In genomic region chr6:125640486-125640885, GRCm38 (mm10) we compare ENCODE assay signal across 30 mouse cellular contexts. TPM values are rescaled to one million over a fixed set of nuclear protein-coding genes. Genes with fewer than 3 reads are reported as not detected.
DNase-seq lines count a peak whose midpoint lies in the region; ATAC-seq lines count a peak whose summit lies in the region.
"Had no signal": no experiment of that assay in that cellular context is flagged by ENCODE, and none has a peak within 500 bp of the region (broad histone marks: within the 10 kb centered on the region; RNA-seq: fewer than 3 reads in every experiment).

No protein-coding gene starts in this region.

- ATAC-seq in intestine, embryonic 16.5 days = peak; percentile 81
- no peak for ATAC-seq in hindbrain, embryonic 14.5 days (ENCODE audit: low FRiP score)
- ATAC-seq in forebrain, embryonic 11.5 days (replicated peaks; ENCODE audit: low FRiP score) = no peak
- ATAC-seq: forebrain, embryonic 16.5 days; hindbrain, embryonic 16.5 days; Patski had no signal

- no peaks in the 10 kb centered on the region for H3K36me3 ChIP-seq in intestine, embryonic 16.5 days (ENCODE audit: control insufficient read depth, insufficient read depth, low read length)
- no peaks in the 10 kb centered on the region for H3K36me3 ChIP-seq in hindbrain, embryonic 14.5 days (replicated peaks; ENCODE audit: control insufficient read depth, insufficient read depth)
- H3K36me3 ChIP-seq in forebrain, embryonic 11.5 days (ENCODE audit: control insufficient read depth, insufficient read depth, low read length) = no peaks in the 10 kb centered on the region
- H3K36me3 ChIP-seq: embryonic facial prominence, embryonic 12.5 days; embryonic facial prominence, embryonic 15.5 days; forebrain, embryonic 12.5 days; G1E; heart, embryonic 10.5 days; heart, embryonic 13.5 days; hindbrain, embryonic 12.5 days had no signal

- no peaks in the 10 kb centered on the region for H3K4me1 ChIP-seq in intestine, embryonic 16.5 days (ENCODE audit: control insufficient read depth, insufficient read depth, low read length)
- no peaks in the 10 kb centered on the region for H3K4me1 ChIP-seq in hindbrain, embryonic 14.5 days (replicated peaks; ENCODE audit: control insufficient read depth, insufficient read depth, low read length)
- no peaks in the 10 kb centered on the region for H3K4me1 ChIP-seq in forebrain, embryonic 11.5 days (replicated peaks; ENCODE audit: control insufficient read depth, insufficient read depth, low read length)
- H3K4me1 ChIP-seq: embryonic facial prominence, embryonic 12.5 days; embryonic facial prominence, embryonic 15.5 days; forebrain, embryonic 12.5 days; heart, embryonic 10.5 days; heart, embryonic 13.5 days; hindbrain, embryonic 12.5 days had no signal

- H3K9me3 ChIP-seq in intestine, embryonic 16.5 days (ENCODE audit: control insufficient read depth, low read length) = no peaks in the 10 kb centered on the region
- H3K9me3 ChIP-seq in hindbrain, embryonic 14.5 days (ENCODE audit: control insufficient read depth, low read length) = no peaks in the 10 kb centered on the region
- no peaks in the 10 kb centered on the region for H3K9me3 ChIP-seq in forebrain, embryonic 11.5 days (ENCODE audit: control insufficient read depth, low read length)
- H3K9me3 ChIP-seq: embryonic facial prominence, embryonic 12.5 days; embryonic facial prominence, embryonic 15.5 days; forebrain, embryonic 12.5 days; heart, embryonic 10.5 days; heart, embryonic 13.5 days; hindbrain, embryonic 12.5 days had no signal

- DNase-seq in embryo, embryonic 11 days = peak; percentile 12
- no peak for DNase-seq in embryo, embryonic 10 days (ENCODE audit: low spot score)
- peak; percentile 20 for DNase-seq in mesoderm, embryonic 11.5 days (ENCODE audit: low read depth, low spot score)
- DNase-seq in hindbrain, embryonic 14.5 days (ENCODE audit: low spot score) = no peak
- no peak for DNase-seq in forebrain, embryonic 11.5 days (ENCODE audit: low spot score)
- DNase-seq in heart, postnatal 14 days = no peak
- DNase-seq: adrenal gland, postnatal 10 days; adrenal gland, postnatal 36 days; B cell, adult 2 months; cerebellum, adult 18-20 months; cerebellum, adult 9-10 months; gastrocnemius, postnatal 10 days; gastrocnemius, postnatal 36 days; heart, adult 2 months; heart, postnatal 36 days; kidney, adult 18-20 months had no signal

- H3K27ac ChIP-seq in intestine, embryonic 16.5 days (ENCODE audit: low read length) = no peak overlapping the region
- H3K27ac ChIP-seq in hindbrain, embryonic 14.5 days = no peak overlapping the region
- no peak overlapping the region for H3K27ac ChIP-seq in forebrain, embryonic 11.5 days (ENCODE audit: low read depth, low read length)
- H3K27ac ChIP-seq: embryonic facial prominence, embryonic 12.5 days; embryonic facial prominence, embryonic 15.5 days; forebrain, embryonic 12.5 days; heart, adult 2 months; heart, embryonic 10.5 days; heart, embryonic 13.5 days; hindbrain, embryonic 12.5 days had no signal

- H3K27me3 ChIP-seq in intestine, embryonic 16.5 days (replicated peaks; ENCODE audit: control insufficient read depth, insufficient read depth, low read length) = no peaks in the 10 kb centered on the region
- no peaks in the 10 kb centered on the region for H3K27me3 ChIP-seq in hindbrain, embryonic 14.5 days (ENCODE audit: control insufficient read depth, insufficient read depth, low read length)
- no peaks in the 10 kb centered on the region for H3K27me3 ChIP-seq in forebrain, embryonic 11.5 days (ENCODE audit: control insufficient read depth, insufficient read depth, low read length)
- H3K27me3 ChIP-seq: embryonic facial prominence, embryonic 12.5 days; embryonic facial prominence, embryonic 15.5 days; hindbrain, embryonic 12.5 days had no signal

- intact Hi-C loops in heart, postnatal 14 days (cut with DNase I) = no loop called here

- no peak overlapping the region for H3K4me2 ChIP-seq in intestine, embryonic 16.5 days (ENCODE audit: low read depth, low read length)
- no peak overlapping the region for H3K4me2 ChIP-seq in hindbrain, embryonic 14.5 days (replicated peaks)
- no peak overlapping the region for H3K4me2 ChIP-seq in forebrain, embryonic 11.5 days (ENCODE audit: low read depth, low read length, severe bottlenecking)
- H3K4me2 ChIP-seq: embryonic facial prominence, embryonic 12.5 days; embryonic facial prominence, embryonic 15.5 days; forebrain, embryonic 12.5 days; heart, embryonic 13.5 days; hindbrain, embryonic 12.5 days had no signal

- no peak overlapping the region for H3K4me3 ChIP-seq in intestine, embryonic 16.5 days (ENCODE audit: low read length)
- H3K4me3 ChIP-seq in hindbrain, embryonic 14.5 days (replicated peaks; ENCODE audit: low read length) = no peak overlapping the region
- H3K4me3 ChIP-seq in forebrain, embryonic 11.5 days (ENCODE audit: low read depth, low read length) = no peak overlapping the region
- H3K4me3 ChIP-seq: embryonic facial prominence, embryonic 12.5 days; embryonic facial prominence, embryonic 15.5 days; forebrain, embryonic 12.5 days; heart, adult 2 months; heart, embryonic 10.5 days; heart, embryonic 13.5 days; hindbrain, embryonic 12.5 days had no signal

- WGBS in intestine, embryonic 16.5 days = 39% methylated on average over 4 of the region's 4 CpGs
- 82% methylated on average over 4 of the region's 4 CpGs for WGBS in hindbrain, embryonic 14.5 days
- 69% methylated on average over 4 of the region's 4 CpGs for WGBS in forebrain, embryonic 11.5 days

- H3K9ac ChIP-seq in intestine, embryonic 16.5 days (ENCODE audit: low read depth, low read length) = no peak overlapping the region
- H3K9ac ChIP-seq in hindbrain, embryonic 14.5 days = no peak overlapping the region
- H3K9ac ChIP-seq in forebrain, embryonic 11.5 days (ENCODE audit: low read length) = no peak overlapping the region
- H3K9ac ChIP-seq: embryonic facial prominence, embryonic 12.5 days; embryonic facial prominence, embryonic 15.5 days; forebrain, embryonic 12.5 days; heart, embryonic 13.5 days; hindbrain, embryonic 12.5 days had no signal

RNA-seq across cellular contexts. Expression of gene Ano2, which starts 49.7 kb away (rescaled TPM):
- polyA plus RNA-seq in intestine, embryonic 16.5 days (2015; fragmentation: Nextera tagmentation; extraction: Ambion mirVana) = 0.89 and 1.3 TPM in 2 replicates
- polyA plus RNA-seq in hindbrain, embryonic 14.5 days (2014; fragmentation: Nextera tagmentation; extraction: Ambion mirVana) = 0.70 and 0.99 TPM in 2 replicates
- polyA plus RNA-seq in forebrain, embryonic 11.5 days (2014; fragmentation: Nextera tagmentation; extraction: Ambion mirVana) = 0.28 and 0.44 TPM in 2 replicates
- total RNA-seq in heart, postnatal 14 days (2021) = not detected
- total RNA-seq: CH12.LX; gastrocnemius, adult 18-20 months; gastrocnemius, postnatal 36 days; granulocyte monocyte progenitor cell, adult 5-6 weeks; heart, postnatal 36 days had no signal
- polyA plus RNA-seq: G1E had no signal

Comparison
In these comparisons a context has a peak if more than half of its experiments do, and no peak if none do; other contexts are left out.
1. DNase-seq: peak in embryo, embryonic 11 days (single experiment) and mesoderm, embryonic 11.5 days (single experiment); none in embryo, embryonic 10 days (single experiment), hindbrain, embryonic 14.5 days (single experiment), forebrain, embryonic 11.5 days (single experiment) and heart, postnatal 14 days (0 of 2).